Mouse (Mus musculus) c-Kit-negative CD71-positive TER-119-positive erythroid progenitor cells, embryonic 14.5 days (primary cell): ENCODE measurements around the gene Tex30.

Experiments used
- DNase-seq: peaks from one replicate; pipeline ENCODE4 v3.0.0-alpha.2; 2013; ENCODE audit warnings: low read depth, low spot score

Gene Tex30

GRCm38 (mm10) chr1:44042555-44042915 is 59.7 kb downstream of the Tex30 start:
- no peak for DNase-seq

GRCm38 (mm10) chr1:44041797-44042554 is 60.3 kb downstream of the Tex30 start:
- peak; percentile 17 for DNase-seq
